Mouse (Mus musculus): ENCODE measurements around the gene Chmp6.

DNA sequence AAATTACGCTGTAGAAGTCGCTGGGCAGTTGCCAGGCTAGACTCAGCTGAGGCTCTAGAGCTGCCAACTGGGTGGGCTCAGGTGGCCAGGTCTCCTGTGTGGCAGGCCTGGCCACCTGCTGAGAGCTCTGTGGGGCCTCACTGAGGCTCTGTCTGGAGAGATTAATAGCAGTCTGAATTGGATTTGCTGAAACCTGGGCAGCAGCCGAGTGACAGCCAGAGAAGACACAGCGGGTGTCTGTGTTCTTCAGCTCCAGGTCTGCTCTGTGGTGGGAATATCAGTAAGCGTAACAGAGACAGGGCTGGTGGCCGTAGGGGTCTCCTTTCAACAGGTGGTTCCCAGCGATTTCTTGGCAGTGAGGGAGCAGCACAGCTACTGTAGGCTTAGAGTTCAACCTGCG is 54.2 kb downstream of the Chmp6 start:
- TF ChIP-seq CTCF (IDR thresholded peaks at IDR 0.05; ENCODE audit: low read depth, low read length), result no peak
- no peak for TF ChIP-seq POLR2AphosphoS5 (IDR thresholded peaks at IDR 0.05; ENCODE audit: insufficient replicate concordance, low read depth, low read length)
- no peak for TF ChIP-seq GATA1 (IDR thresholded peaks at IDR 0.05; ENCODE audit: borderline replicate concordance, low read length)
- TF ChIP-seq TAL1 (conservative IDR thresholded peaks at IDR 0.05; ENCODE audit: low read depth, low read length), result no peak
- no peak for TF ChIP-seq GATA2 (IDR thresholded peaks at IDR 0.05; ENCODE audit: borderline replicate concordance, low read depth, low read length)
